Mouse (Mus musculus): Measurements from ENCODE around the gene Limch1.

The Limch1 gene

DNA sequence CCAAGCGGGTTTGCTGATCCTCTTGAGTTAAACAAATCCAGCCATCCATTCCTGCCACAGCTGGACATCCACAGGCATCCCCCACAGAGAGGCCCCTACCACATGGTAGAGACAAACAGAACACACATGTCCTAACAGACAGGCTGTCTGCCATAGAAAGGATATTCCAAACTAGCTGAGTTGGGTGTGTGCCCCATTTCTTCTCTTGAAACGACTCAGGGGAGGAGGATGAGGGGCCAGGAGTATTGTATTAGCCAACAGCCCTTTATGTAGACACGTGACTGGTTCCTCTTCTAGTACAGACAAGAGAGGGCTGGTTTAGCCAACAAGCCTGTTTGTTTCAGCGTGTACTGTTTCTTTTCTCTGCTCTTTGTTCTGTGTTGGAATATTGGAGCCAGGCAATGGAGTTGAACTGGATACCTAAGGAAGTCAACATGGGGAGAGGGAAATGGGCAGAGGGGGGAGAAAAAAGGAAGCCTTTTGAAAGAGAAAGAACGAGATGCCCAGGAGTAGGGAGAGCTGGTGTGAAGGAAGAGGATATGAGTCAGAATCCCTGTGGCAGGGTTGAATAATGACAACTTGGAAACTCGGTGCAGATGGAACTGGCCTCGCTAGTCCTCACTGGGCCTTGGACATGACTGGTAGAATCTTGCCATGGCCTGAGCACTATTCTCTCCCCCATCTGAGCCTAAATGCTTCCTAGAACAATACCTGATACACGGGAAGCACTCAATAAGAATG lies 196.3 kb downstream of the Limch1 start:
- DNase-seq, result no peak

DNA sequence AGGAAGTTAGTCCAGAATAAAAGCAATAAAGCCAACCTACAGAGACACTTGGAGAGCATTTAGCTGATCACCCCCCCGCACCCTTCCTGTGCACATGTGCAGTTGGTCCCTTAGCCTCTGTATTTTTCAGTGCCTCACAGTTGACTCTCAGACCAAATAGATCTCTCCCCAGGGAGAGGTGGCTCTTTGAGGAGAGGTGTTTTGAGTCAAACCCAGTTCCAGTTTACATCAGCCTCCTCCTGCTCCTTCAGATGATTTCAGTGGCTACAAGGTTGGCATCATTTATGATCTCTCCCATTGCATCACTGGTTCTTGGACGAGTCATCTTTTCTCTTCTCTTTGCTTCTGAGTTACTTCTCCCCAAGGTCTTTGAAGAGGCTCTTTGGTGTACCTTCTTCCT lies 197.3 kb downstream of the Limch1 start:
- DNase-seq, result no peak

DNA sequence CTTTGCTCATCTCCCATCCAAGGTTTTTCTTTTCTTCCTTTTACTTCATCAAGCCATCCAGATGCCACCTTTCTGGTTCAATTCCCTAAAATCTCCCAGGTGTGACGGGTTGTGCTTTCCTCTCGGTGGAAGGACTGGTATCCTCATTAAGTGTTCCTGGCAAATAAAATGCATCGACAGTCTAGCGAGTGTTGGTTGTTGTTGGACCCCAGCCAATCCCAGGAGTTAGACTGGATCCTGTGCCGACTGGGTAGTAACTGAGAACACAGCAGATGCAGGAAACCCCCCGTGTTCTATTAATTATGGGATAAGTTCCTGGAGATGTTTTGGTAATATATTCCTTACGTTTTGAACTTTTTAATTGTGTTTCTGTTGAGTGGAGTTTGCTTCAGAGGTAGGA lies 197.9 kb downstream of the Limch1 start:
- DNase-seq, result peak; percentile 44

DNA sequence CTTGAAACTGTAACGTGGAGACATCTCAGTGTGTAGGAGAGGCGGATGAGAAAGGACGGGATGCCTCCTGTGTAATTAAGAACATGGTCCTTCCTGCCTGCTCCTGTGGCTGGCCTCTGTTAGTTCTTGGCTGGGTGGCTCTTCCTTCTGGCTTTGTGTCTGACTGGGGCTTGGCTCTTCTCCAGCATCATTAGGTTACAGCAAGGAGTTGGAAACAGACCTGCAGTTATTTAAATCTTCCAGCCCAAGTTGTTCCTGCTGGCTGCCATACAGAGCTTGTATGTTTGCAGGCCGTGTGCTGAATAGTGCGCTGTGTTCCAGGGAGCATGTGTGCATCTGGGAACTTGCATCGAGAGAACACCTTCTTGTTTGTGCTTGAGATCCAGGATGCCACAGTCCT lies 202.3 kb downstream of the Limch1 start:
- DNase-seq, result peak; percentile 52

DNA sequence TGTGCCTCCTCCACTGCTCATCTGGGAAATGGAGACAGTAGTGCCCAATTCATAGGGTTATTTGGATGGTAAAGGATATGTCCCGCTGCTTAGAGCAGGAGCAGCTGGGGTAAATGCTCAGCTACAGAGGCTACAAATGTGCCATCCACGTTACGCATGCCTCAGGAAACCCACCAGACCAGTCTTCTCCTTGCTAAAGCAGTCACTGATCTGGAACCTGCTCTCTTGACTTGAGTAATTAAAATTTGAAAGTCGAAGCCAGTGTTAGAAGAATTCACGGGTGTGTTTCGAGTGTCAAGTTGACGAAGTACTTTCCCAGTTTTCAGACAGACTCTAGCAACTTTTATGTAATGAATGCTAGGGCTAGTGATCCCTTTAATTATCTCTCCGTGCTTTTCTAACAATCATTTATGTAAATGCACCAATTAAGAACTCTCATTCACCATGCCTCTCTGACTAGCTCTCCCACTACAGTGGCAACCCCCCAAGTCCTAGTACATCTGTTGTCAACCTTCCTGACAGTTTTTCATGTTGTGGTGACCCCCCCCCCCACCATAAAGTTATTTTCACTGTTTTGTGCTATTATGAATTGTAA lies 203.6 kb downstream of the Limch1 start:
- no peak for DNase-seq

GRCm38 (mm10) chr5:66953375-66953774 lies 207.7 kb downstream of the Limch1 start:
- DNase-seq, result peak; percentile 34

DNA sequence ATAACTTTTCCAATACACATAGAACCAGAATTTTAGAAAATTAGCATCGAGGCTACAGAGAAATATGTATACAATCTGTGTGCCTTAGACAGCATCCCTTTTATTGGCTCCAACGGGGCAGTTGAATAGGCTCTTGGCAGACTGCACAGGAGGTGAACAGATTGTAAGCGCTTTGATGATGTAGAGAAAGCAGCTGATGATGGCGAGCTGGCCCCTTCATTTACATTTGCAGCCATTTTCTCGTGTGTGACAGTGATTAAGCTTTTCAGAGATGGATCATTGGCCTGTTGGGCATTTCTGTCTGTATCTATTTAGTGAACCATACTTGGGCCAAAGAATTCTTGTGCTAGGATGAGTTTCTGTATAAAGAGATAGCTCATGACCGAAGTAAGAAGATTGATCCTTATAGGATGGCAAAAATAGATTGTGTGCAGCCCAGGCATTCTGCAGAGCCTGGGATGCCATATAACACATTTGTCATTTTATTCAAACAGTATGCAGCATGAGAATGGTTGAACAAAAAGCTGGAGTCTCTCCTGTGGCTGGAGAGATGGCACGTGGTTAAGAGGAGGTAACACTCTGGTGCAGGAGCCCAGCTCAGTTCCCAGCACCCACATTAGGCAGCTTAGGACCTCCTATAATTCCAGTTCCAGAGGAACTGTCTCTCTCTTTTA lies 208.5 kb downstream of the Limch1 start:
- no peak for DNase-seq

GRCm38 (mm10) chr5:66955245-66955644 lies 209.6 kb downstream of the Limch1 start:
- DNase-seq, result no peak

GRCm38 (mm10) chr5:66957656-66958055 lies 212.0 kb downstream of the Limch1 start:
- DNase-seq, result no peak

GRCm38 (mm10) chr5:66958118-66958517 lies 212.5 kb downstream of the Limch1 start:
- DNase-seq, result no peak

DNA sequence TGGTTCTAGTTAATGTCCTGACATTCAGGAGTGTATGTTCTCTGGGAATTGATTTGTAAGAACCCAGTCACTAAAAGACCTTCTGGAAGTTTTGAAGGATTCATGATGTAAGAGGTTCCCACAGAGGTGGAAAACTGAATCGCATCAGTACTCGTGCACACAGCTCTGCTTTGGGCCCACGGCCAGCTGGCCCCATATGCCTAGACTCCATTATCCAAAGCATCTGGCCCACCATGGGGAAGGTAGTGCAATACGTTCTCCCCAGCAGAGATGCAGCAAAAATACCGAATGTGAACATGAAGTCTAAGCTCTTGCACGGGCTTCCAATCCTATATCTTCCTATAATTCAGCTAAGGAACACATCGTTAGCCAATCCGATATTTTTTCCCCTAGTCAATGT lies 214.3 kb downstream of the Limch1 start:
- DNase-seq, result no peak

DNA sequence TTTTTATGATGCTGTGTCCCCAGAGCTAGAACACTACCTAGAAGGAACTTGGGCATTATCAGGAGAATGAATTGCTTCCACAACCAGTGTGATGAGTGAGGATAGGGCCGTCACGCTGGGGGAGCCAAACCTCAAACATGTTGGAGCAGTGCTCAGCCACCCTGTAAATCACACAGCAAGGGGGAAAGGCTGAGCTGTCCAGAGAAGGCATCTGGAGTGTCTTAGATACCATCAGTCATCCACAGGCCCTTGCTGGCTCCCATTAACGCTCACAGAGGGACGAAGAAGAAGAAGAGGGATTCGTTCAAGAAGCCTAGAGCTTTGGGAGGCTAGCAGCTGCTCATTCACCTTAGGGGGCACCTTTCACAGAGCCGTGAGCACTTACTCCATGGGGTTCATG lies 219.8 kb downstream of the Limch1 start:
- no peak for DNase-seq

DNA sequence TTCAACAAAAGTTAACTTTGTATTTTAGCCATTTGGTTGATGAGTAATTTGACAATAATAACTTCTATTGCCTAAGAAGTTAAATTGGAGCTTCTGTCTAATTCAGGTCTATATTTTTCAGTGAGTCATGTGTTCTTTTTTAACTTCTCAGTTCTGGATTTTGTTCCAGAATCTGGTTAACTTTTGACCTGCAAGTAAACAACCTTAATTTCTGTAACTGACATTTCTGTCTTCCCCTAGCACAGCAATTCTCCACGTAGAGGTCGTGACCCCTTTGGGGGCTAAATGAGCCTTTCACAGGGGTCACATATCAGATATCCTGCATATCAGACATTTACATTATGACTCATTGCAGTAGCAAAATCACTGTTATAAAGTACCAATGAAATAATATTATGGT lies 221.5 kb downstream of the Limch1 start:
- DNase-seq, result no peak

DNA sequence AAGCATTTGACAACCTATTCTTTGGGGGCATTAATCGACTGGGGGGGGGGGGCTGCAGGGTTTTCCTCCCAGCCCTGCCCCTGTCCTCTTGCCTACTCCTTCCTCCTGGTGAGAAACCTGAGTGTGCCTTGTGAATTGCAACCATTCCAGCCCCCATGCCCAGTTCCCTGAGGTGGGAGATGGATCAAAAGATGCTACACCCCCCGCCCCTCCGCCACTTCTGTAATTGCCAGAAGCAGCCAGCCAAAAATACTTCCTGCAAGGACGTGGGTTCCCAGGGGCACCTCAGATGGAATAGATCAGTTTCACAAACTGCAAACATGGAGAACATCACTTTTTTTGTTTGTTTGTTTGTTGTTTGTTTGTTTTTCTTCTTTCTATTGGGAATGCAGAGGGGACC lies 222.0 kb downstream of the Limch1 start:
- no peak for DNase-seq

DNA sequence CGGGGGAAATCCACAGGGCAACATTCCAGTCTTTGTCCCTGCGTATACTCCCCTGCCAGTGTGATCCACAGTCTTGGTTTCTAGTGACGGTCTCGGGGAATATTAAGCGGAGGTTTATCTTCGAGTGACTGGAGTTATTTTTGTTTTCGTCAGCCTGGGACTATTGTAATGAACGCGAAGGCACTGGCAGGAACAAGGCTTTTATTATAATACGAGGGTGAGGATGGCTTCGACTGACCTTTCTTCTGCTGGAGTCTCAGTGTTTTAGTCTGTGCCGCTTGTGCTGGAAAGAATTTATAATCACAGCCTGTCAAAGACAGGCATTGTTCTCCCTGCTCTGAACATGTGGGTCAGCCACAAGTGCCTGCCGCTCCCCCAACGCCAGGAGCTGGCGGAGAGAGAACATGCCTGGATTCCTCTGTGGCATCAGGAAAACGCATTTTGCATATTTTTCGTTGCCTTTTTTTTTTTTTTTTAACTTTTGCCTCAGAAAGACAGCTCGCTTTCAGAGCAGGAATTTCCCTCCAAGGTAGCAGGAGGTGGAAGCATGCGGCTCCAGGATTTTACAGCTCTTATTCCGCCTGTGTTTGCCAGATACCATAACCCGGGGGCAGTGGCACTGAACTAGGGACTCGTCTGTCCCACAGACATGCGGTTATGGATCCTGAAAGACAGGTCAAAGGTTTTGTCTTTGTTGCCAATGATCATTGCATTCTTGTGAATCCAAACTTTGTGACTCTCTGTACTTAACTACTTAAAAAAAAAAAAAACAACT lies 222.6 kb downstream of the Limch1 start:
- DNase-seq, result peak; percentile 52

GRCm38 (mm10) chr5:66968925-66969711 lies 223.5 kb downstream of the Limch1 start:
- peak; percentile 28 for DNase-seq

DNA sequence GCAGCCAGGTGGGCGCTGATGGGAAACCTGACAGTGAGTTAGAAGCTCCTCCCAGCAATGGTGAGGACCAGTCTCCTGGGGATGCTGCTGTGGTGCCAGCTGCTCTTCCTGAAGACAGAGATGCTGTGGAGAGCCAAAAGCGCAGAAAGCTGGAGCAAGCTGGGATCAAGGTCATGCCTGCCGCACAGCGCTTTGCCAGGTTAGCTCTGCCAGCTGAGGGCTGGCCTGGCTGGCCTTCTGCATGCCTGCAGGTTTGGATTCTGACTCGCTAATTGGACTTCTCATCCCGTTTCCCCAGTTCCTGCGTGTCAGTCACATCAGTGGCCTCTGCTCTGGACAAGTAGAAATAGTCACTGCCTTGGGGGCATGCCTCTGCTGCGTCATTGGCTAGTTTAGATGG lies 230.0 kb downstream of the Limch1 start:
- DNase-seq, result no peak

GRCm38 (mm10) chr5:66979332-66980218 lies 233.9 kb downstream of the Limch1 start:
- no peak for DNase-seq

DNA sequence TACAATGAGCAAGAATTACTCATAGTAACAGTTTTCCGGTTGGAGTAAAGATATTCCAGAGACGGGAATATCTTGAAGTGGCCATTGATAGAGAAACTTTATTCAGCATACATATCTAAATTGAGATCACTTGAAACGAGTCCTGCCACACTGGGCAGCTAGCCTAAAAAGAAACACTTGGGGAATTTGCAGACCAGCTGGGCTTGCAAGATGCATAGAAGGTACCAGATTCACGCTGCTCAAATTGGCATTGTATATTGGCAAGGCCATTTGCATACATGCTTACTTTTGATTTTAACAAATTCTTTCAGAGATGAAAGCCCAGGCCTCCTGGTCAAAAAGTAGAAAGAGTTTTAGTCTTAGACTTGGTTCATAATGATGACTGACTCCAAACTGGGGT lies 235.2 kb downstream of the Limch1 start:
- no peak for DNase-seq

GRCm38 (mm10) chr5:66983104-66983503 lies 237.5 kb downstream of the Limch1 start:
- DNase-seq, result no peak

- DNase-seq, result no peak
These were observed 243.3 kb downstream of the Limch1 start for GRCm38 (mm10) chr5:66988926-66989325.

GRCm38 (mm10) chr5:66989531-66989930 lies 243.9 kb downstream of the Limch1 start:
- DNase-seq, result no peak

All from kidney, adult 11 months (tissue).